ENCODE assay signal across 8 mouse cellular contexts in the genomic region with DNA sequence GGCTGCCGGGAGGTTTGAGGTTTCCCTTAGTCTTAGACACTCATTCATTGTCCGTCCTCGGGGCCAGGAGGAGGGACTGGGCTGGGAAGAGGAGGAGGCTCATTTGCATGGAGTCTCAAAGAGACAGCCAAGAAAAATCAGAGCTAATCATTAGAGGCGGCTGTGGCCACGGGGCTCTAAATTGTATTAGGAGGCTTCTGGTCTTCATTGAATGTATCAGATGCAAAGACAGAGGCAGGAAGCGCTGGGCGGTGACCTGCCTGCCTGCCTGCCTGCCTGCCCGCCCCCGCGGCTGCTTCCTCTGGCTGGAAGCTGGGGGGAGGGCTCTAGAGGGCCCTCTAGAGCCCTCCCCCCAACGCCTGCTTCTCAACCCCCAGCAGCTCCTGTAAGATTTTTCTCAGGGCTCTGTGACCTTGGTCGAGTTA. TPM values are rescaled to one million over a fixed set of nuclear protein-coding genes. Genes with fewer than 3 reads are reported as not detected.
DNase-seq lines count a peak whose midpoint lies in the region; ATAC-seq and TF ChIP-seq lines count a peak whose summit lies in the region.

No protein-coding gene starts in this region.

- no peak overlapping the region for H3K4me3 ChIP-seq in lung, embryonic 14.5 days (ENCODE audit: low read depth, low read length)
- H3K4me3 ChIP-seq in embryonic facial prominence, embryonic 13.5 days: no peak overlapping the region
- H3K4me3 ChIP-seq in kidney, embryonic 14.5 days (ENCODE audit: low read length): no peak overlapping the region; the same call in 1 of the 2 replicates

- ATAC-seq in lung, embryonic 14.5 days (ENCODE audit: insufficient read depth): peak; percentile 39; the same call in 1 of the 2 replicates
- ATAC-seq in embryonic facial prominence, embryonic 13.5 days (ENCODE audit: insufficient number of reproducible peaks, insufficient read depth, low FRiP score, low TSS enrichment, low read depth): no peak
- ATAC-seq in kidney, embryonic 14.5 days (ENCODE audit: low FRiP score, low TSS enrichment): peak; percentile 26

- peak overlapping the region; percentile 36; the same call in 1 of the 2 replicates for H3K4me2 ChIP-seq in lung, embryonic 14.5 days
- H3K4me2 ChIP-seq in embryonic facial prominence, embryonic 13.5 days: peak overlapping the region; percentile 27
- peak overlapping the region; percentile 35 for H3K4me2 ChIP-seq in kidney, embryonic 14.5 days (replicated peaks; ENCODE audit: low read depth, low read length)

- H3K27ac ChIP-seq in lung, embryonic 14.5 days (ENCODE audit: low read depth): peak overlapping the region; percentile 13; the same call in 1 of the 2 replicates
- H3K27ac ChIP-seq in embryonic facial prominence, embryonic 13.5 days: no peak overlapping the region
- H3K27ac ChIP-seq in kidney, embryonic 14.5 days (ENCODE audit: low read depth, low read length): peak overlapping the region; percentile 45; the same call in 1 of the 2 replicates

- DNase-seq in lung, embryonic 14.5 days: peak; percentile 67
- no peak for DNase-seq in lung, postnatal 25 days (ENCODE audit: low spot score)
- DNase-seq in naive thymus-derived CD4-positive, alpha-beta T cell, adult 2 months (ENCODE audit: low read depth): peak; percentile 75
- DNase-seq in urinary bladder, postnatal 10 days (ENCODE audit: low spot score): no peak
- no peak for DNase-seq in frontal cortex, postnatal 14 days (ENCODE audit: low spot score in 2 of 2)
- DNase-seq in layer of hippocampus, adult 9-11 months: no peak

- TF ChIP-seq CTCF in lung, embryonic 14.5 days (IDR thresholded peaks at IDR 0.05; ENCODE audit: low read depth): no peak

- peaks cover 9% of the 10 kb centered on the region; the same call in 1 of the 2 replicates for H3K4me1 ChIP-seq in lung, embryonic 14.5 days (ENCODE audit: insufficient read depth)
- H3K4me1 ChIP-seq in embryonic facial prominence, embryonic 13.5 days: peaks cover 24% of the 10 kb centered on the region
- peaks cover 33% of the 10 kb centered on the region for H3K4me1 ChIP-seq in kidney, embryonic 14.5 days (ENCODE audit: control insufficient read depth, insufficient read depth, low read length)

- 0 out of 2 replicates have a peak, but pooled peaks cover 2% of the 10 kb centered on the region for H3K27me3 ChIP-seq in lung, embryonic 14.5 days (ENCODE audit: insufficient read depth, low read length)
- peaks cover 7% of the 10 kb centered on the region for H3K27me3 ChIP-seq in embryonic facial prominence, embryonic 13.5 days
- H3K27me3 ChIP-seq in kidney, embryonic 14.5 days (ENCODE audit: control insufficient read depth, insufficient read depth, low read length): no peaks in the 10 kb centered on the region

- no peak overlapping the region for H3K9ac ChIP-seq in lung, embryonic 14.5 days
- H3K9ac ChIP-seq in embryonic facial prominence, embryonic 13.5 days: no peak overlapping the region
- no peak overlapping the region for H3K9ac ChIP-seq in kidney, embryonic 14.5 days (ENCODE audit: low read depth, low read length)

- WGBS in lung, embryonic 14.5 days: 2% methylated on average over 12 of the region's 12 CpGs
- WGBS in embryonic facial prominence, embryonic 13.5 days: 3% methylated on average over 12 of the region's 12 CpGs
- WGBS in kidney, embryonic 14.5 days: 2% methylated on average over 12 of the region's 12 CpGs

- no peaks in the 10 kb centered on the region for H3K36me3 ChIP-seq in lung, embryonic 14.5 days (ENCODE audit: insufficient read depth)
- H3K36me3 ChIP-seq in embryonic facial prominence, embryonic 13.5 days: no peaks in the 10 kb centered on the region
- no peaks in the 10 kb centered on the region for H3K36me3 ChIP-seq in kidney, embryonic 14.5 days (ENCODE audit: control insufficient read depth, insufficient read depth, low read length)

- no peaks in the 10 kb centered on the region for H3K9me3 ChIP-seq in lung, embryonic 14.5 days (ENCODE audit: low read depth, low read length)
- no peaks in the 10 kb centered on the region for H3K9me3 ChIP-seq in embryonic facial prominence, embryonic 13.5 days
- no peaks in the 10 kb centered on the region for H3K9me3 ChIP-seq in kidney, embryonic 14.5 days (ENCODE audit: control insufficient read depth, low read length)

RNA-seq across cellular contexts. Expression of gene Elfn1, which starts 23.2 kb away (rescaled TPM):
- polyA plus RNA-seq in lung, embryonic 14.5 days (2014; fragmentation: Nextera tagmentation; extraction: Ambion mirVana): 0.12 and 0.46 TPM in 2 replicates
- 1.4 TPM in 2 replicates for polyA plus RNA-seq in embryonic facial prominence, embryonic 13.5 days (2015; fragmentation: Nextera tagmentation; extraction: Ambion mirVana)
- polyA plus RNA-seq in kidney, embryonic 14.5 days (2014; fragmentation: Nextera tagmentation; extraction: Ambion mirVana): 0.14 and 0.50 TPM in 2 replicates

Comparison
In these comparisons a context has a peak if more than half of its experiments do, and no peak if none do; other contexts are left out.
1. DNase-seq: peak in lung, embryonic 14.5 days (single experiment) and naive thymus-derived CD4-positive, alpha-beta T cell, adult 2 months (single experiment); none in lung, postnatal 25 days (single experiment), urinary bladder, postnatal 10 days (single experiment), frontal cortex, postnatal 14 days (0 of 2) and layer of hippocampus, adult 9-11 months (single experiment).
2. Peak in every context shown above with its lines, with median percentiles within 50 percentile points of each other: H3K4me2 ChIP-seq.